Mouse (Mus musculus) heart, embryonic 16.5 days (tissue): ENCODE measurements at regions not wholly inside any gene's neighbourhood (a gene's known extent, or its start where the extent isn't known, plus 50 kb on each side); places are given as distances from the start of the nearest gene placed in this dataset.

Experiments
- ATAC-seq: fragments of 200-750 bp; cut with Nextera tagmentation; replicated peaks from 2 replicates; pipeline ENCODE4 v1.8.0; 2017; ENCODE audit warnings: moderate number of reproducible peaks; ENCODE audit not compliant: insufficient read depth, low FRiP score; ENCODE audit errors: extremely low read depth
- H3K27ac ChIP-seq: fragments of 300-500 bp; sonication (generic); 2 replicates; pipeline ENCODE4 v1.5.1; 2014; ENCODE audit warnings: mild to moderate bottlenecking, low read length, control low read depth, moderate library complexity
- H3K27me3 ChIP-seq: fragments of 300-500 bp; sonication (generic); 2 replicates; pipeline ENCODE4 v1.6.1; 2014; ENCODE audit warnings: low read length, mixed read lengths; ENCODE audit not compliant: control insufficient read depth, insufficient read depth
- H3K36me3 ChIP-seq: fragments of 300-500 bp; sonication (generic); 2 replicates; pipeline ENCODE4 v1.6.1; 2014; ENCODE audit not compliant: control insufficient read depth, insufficient read depth
- H3K4me1 ChIP-seq: fragments of 300-500 bp; sonication (generic); 2 replicates; pipeline ENCODE4 v1.6.1; 2014; ENCODE audit warnings: low read length, mixed read lengths; ENCODE audit not compliant: control insufficient read depth, insufficient read depth
- H3K4me2 ChIP-seq: fragments of 300-500 bp; sonication (generic); 2 replicates; pipeline ENCODE4 v1.6.1; 2014; ENCODE audit warnings: low read depth, mild to moderate bottlenecking, control low read depth, low read length
- H3K4me3 ChIP-seq: fragments of 300-500 bp; sonication (generic); 2 replicates; pipeline ENCODE4 v1.5.1; 2014; ENCODE audit warnings: mild to moderate bottlenecking, control low read depth, low read length
- H3K9ac ChIP-seq: fragments of 300-500 bp; sonication (generic); 2 replicates; pipeline ENCODE4 v1.6.1; 2014; ENCODE audit warnings: low read length, control low read depth
- H3K9me3 ChIP-seq: fragments of 300-500 bp; sonication (generic); replicated peaks from 2 replicates; pipeline ENCODE4 v1.6.1; 2016; ENCODE audit warnings: low read length; ENCODE audit not compliant: control insufficient read depth
- WGBS: fragments of 180-500 bp; shearing (Covaris S2); extraction: QIAGEN DNeasy Blood & Tissue Kit; methylation state at CpG from one replicate; pipeline ENCODE4 v1.1.7; 2014; 5-methylcytosine and 5-hydroxymethylcytosine counted together

GRCm38 (mm10) chr1:122273579-122273978 lies 705.8 kb upstream of the Ddx18 start:
- H3K4me3 ChIP-seq: no peak overlapping the region
- no peak overlapping the region for H3K4me2 ChIP-seq
- no peaks in the 10 kb centered on the region for H3K9me3 ChIP-seq
- H3K27ac ChIP-seq: no peak overlapping the region
- ATAC-seq: no peak
- no peaks in the 10 kb centered on the region for H3K27me3 ChIP-seq
- WGBS: 85% methylated on average over 2 of the region's 2 CpGs
- H3K36me3 ChIP-seq: no peaks in the 10 kb centered on the region
- no peak overlapping the region for H3K9ac ChIP-seq
- H3K4me1 ChIP-seq: no peaks in the 10 kb centered on the region

- H3K9me3 ChIP-seq: no peaks in the 10 kb centered on the region
- no peak overlapping the region for H3K27ac ChIP-seq
- H3K27me3 ChIP-seq: no peaks in the 10 kb centered on the region
- H3K4me1 ChIP-seq: no peaks in the 10 kb centered on the region
- WGBS: 87% methylated on average over 2 of the region's 2 CpGs
- no peak for ATAC-seq
- no peaks in the 10 kb centered on the region for H3K36me3 ChIP-seq
- no peak overlapping the region for H3K9ac ChIP-seq
- no peak overlapping the region for H3K4me3 ChIP-seq
- H3K4me2 ChIP-seq: no peak overlapping the region
These were observed 675.2 kb upstream of the Ddx18 start for GRCm38 (mm10) chr1:122243031-122243430.

GRCm38 (mm10) chr1:122241511-122241910 lies 673.7 kb upstream of the Ddx18 start:
- 77% methylated on average over 3 of the region's 3 CpGs for WGBS
- H3K36me3 ChIP-seq: no peaks in the 10 kb centered on the region
- H3K4me1 ChIP-seq: no peaks in the 10 kb centered on the region
- no peaks in the 10 kb centered on the region for H3K27me3 ChIP-seq
- ATAC-seq: no peak
- H3K27ac ChIP-seq: no peak overlapping the region
- no peak overlapping the region for H3K9ac ChIP-seq
- H3K4me3 ChIP-seq: no peak overlapping the region
- no peaks in the 10 kb centered on the region for H3K9me3 ChIP-seq
- no peak overlapping the region for H3K4me2 ChIP-seq

GRCm38 (mm10) chr1:122230442-122230841 lies 662.7 kb upstream of the Ddx18 start:
- no peaks in the 10 kb centered on the region for H3K9me3 ChIP-seq
- no peak for ATAC-seq
- no peak overlapping the region for H3K4me2 ChIP-seq
- H3K27me3 ChIP-seq: no peaks in the 10 kb centered on the region
- H3K9ac ChIP-seq: no peak overlapping the region
- H3K4me3 ChIP-seq: no peak overlapping the region
- H3K27ac ChIP-seq: no peak overlapping the region
- H3K4me1 ChIP-seq: no peaks in the 10 kb centered on the region
- no peaks in the 10 kb centered on the region for H3K36me3 ChIP-seq
- WGBS: 58% methylated on average over 4 of the region's 4 CpGs

GRCm38 (mm10) chr1:122212484-122212883 lies 644.7 kb upstream of the Ddx18 start:
- Histone ChIP-seq H3K4me3 (no peak overlapping the region), H3K27me3 (no peaks in the 10 kb centered on the region), H3K4me1 (no peaks in the 10 kb centered on the region), H3K36me3 (no peaks in the 10 kb centered on the region), H3K9me3 (no peaks in the 10 kb centered on the region), H3K9ac (no peak overlapping the region), H3K27ac (no peak overlapping the region), H3K4me2 (no peak overlapping the region)
- WGBS: 27% methylated on average over 2 of the region's 2 CpGs
- ATAC-seq: 0 out of 2 replicates have a peak, but pooled peaks have one; percentile 32

- Histone ChIP-seq H3K9ac (no peak overlapping the region), H3K27me3 (no peaks in the 10 kb centered on the region), H3K4me2 (no peak overlapping the region), H3K9me3 (no peaks in the 10 kb centered on the region), H3K27ac (no peak overlapping the region), H3K4me3 (no peak overlapping the region), H3K4me1 (no peaks in the 10 kb centered on the region), H3K36me3 (no peaks in the 10 kb centered on the region)
- 81% methylated on average over 2 of the region's 2 CpGs for WGBS
- no peak for ATAC-seq
These were observed 640.8 kb upstream of the Ddx18 start for GRCm38 (mm10) chr1:122208619-122209018.

GRCm38 (mm10) chr1:122169547-122169946 lies 601.8 kb upstream of the Ddx18 start:
- 62% methylated on average over 2 of the region's 2 CpGs for WGBS
- Histone ChIP-seq H3K27me3 (no peaks in the 10 kb centered on the region), H3K9me3 (no peaks in the 10 kb centered on the region), H3K4me1 (no peaks in the 10 kb centered on the region), H3K4me2 (no peak overlapping the region), H3K4me3 (no peak overlapping the region), H3K36me3 (no peaks in the 10 kb centered on the region), H3K27ac (no peak overlapping the region), H3K9ac (no peak overlapping the region)
- ATAC-seq: no peak

GRCm38 (mm10) chr1:122161798-122162197 lies 594.0 kb upstream of the Ddx18 start:
- no peak overlapping the region for H3K27ac ChIP-seq
- no peak for ATAC-seq
- no peak overlapping the region for H3K4me3 ChIP-seq
- 76% methylated on average over 1 of the region's 1 CpGs for WGBS
- no peaks in the 10 kb centered on the region for H3K36me3 ChIP-seq
- H3K4me1 ChIP-seq: no peaks in the 10 kb centered on the region
- no peaks in the 10 kb centered on the region for H3K27me3 ChIP-seq
- H3K9ac ChIP-seq: no peak overlapping the region
- H3K9me3 ChIP-seq: no peaks in the 10 kb centered on the region; the same call in 1 of the 2 replicates
- no peak overlapping the region for H3K4me2 ChIP-seq

- no peaks in the 10 kb centered on the region; the same call in 1 of the 2 replicates for H3K9me3 ChIP-seq
- H3K27ac ChIP-seq: no peak overlapping the region
- no peak overlapping the region for H3K4me2 ChIP-seq
- no peaks in the 10 kb centered on the region for H3K36me3 ChIP-seq
- H3K9ac ChIP-seq: no peak overlapping the region
- ATAC-seq: no peak
- no peaks in the 10 kb centered on the region for H3K4me1 ChIP-seq
- H3K27me3 ChIP-seq: no peaks in the 10 kb centered on the region
- H3K4me3 ChIP-seq: no peak overlapping the region
These were observed 573.6 kb upstream of the Ddx18 start for GRCm38 (mm10) chr1:122141362-122141761.

GRCm38 (mm10) chr1:122123954-122124353 lies 556.2 kb upstream of the Ddx18 start:
- Histone ChIP-seq H3K4me3 (no peak overlapping the region), H3K4me2 (no peak overlapping the region), H3K9me3 (no peaks in the 10 kb centered on the region), H3K36me3 (no peaks in the 10 kb centered on the region), H3K4me1 (no peaks in the 10 kb centered on the region), H3K27me3 (no peaks in the 10 kb centered on the region), H3K9ac (no peak overlapping the region), H3K27ac (no peak overlapping the region)
- 62% methylated on average over 4 of the region's 4 CpGs for WGBS
- no peak for ATAC-seq
